Mouse (Mus musculus) right cerebral cortex, postnatal 25 days (tissue): ENCODE results near the gene Ap3m1.
"Not testable (repeated sequence)": the region's sequence is repeated elsewhere in the genome, so short reads cannot be mapped to it uniquely, and the experiment has no call there.

Experiments used
- DNase-seq: peaks from one replicate; pipeline ENCODE4 v3.0.0; 2022

Gene Ap3m1

DNA sequence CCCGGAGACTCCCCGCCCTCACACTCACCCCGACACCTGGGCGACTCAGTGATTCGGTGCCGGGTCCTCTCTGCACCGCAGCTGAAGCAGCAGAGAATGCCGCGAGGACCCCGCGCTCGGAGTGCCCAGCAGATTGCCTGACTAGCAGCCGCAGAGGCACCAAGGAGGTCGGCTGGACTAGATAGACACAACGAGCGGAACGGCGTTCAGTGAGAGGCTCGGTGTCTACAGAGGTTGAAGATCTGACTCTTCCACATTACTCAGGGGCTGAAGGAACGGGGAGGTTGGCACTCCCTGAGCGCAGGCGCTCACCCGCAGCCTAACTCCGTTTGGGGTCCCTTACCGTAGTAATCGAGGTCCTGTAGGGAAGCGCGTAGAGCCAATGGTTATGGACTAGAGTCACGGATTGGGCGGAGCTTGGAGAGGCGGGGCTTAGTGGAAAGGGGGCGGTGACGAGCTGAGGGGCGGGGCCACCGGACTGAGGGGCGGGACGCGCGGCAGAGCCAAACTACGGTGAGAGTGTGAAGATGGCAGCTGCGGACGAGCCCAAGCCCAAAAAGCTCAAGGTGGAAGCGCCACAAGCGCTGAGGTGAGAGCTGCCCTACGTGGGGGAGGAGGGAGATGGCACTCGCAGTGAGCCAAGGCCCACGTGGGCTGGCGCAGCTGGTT lies at the start of gene Ap3m1, which contains the start of gene Adk:
Gene Ap3m1, minus strand, starts transcription at position 397 of the 669 bp plus-strand sequence.
Gene Adk, plus strand, starts transcription at position 463 of the 669 bp plus-strand sequence.
- DNase-seq: peak; percentile 91

DNA sequence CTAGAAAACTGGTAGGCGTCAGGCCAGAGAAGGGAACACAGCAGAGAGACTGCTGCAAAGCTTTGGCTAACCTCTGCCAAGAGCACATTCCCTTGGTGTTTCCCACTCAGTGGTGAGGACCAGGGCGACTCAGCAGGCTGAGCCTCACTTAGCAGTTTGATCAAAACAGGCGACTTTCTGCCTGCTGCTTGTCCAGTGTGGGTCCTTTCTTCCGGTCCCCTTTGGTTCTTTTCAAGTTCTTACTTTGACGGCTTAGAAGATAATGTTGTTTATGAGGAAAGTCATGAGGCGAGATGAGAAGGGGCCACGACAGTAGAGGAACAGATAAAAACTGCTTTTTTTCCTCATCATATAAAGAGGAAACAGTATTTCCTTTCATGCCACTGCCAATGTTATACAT lies 49.3 kb upstream of the Ap3m1 start:
- DNase-seq: no peak

DNA sequence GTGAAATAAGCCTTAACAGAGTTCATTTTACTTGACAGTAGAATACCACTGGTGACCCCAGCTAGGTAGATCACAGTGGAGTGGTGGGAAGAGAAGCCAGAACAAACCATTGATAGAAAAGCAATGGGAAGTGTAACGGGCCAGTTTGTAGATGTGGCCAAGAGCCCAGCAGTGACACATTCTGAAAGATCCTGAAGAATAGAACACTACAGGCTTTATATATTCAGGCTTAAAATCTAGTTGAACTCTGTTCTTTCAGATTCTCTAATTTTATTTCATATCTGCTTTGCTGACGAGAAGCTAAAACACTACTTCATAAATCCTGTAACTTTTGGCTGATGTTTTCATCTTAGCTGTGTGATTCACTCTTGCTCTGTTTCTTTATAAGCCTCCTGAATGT lies 48.6 kb upstream of the Ap3m1 start:
- DNase-seq: no peak

DNA sequence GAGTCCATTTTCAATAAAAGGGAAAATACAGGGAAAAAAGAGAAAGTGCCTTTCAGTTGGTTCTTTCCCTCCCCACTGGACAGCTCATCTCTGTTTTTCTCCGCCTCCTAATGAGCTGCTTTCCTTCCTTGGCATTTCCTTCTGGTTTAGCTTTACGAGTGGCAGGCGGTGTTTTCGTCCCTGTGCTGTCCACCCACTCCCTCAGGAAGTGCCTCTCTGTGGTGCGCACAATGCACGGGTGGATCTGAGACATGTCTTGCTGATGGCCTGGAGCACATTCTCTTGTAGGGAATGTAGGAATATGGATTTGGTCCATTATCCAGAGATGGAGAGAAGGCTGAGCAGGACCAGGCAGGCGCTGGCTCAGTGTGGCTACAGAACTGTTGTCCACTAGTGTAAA lies 47.1 kb upstream of the Ap3m1 start:
- peak; percentile 18 for DNase-seq

DNA sequence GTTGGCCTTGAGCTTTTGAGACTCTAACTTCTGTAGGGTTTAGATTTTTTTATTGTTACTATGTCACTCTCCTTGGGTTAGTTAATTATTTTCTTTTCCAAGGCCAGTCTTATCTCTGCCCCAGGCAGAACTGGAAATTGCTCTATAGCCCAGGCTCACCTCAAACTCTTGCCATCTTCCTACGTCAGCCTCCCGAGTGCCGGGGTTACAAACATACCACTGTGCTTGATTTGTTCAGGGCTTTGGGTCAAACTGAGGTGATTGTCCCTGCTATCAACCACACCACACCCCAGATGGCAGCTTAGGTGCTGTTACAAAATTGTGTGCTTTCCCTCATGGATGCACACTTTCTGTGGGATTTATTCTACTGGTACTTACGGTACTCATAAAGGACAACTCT lies 44.4 kb upstream of the Ap3m1 start:
- no peak for DNase-seq

DNA sequence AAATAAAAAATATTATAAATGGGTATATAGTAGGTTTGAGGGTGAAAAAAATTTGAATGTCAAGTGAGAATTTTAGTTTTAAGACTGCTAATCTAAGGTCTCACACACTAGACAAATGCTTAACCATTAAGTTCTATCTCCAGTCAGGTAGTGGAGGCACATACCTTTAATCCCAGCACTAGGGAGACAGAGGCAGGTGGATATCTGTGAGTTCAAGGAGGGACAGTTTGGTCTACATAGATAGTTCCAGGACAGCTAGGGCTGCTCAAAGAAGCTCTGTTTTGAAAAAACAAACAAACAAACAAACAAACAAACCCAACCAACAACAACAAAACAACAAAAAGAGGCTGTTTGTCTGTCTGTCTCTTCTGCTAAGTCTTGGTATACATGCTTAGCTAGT lies 44.0 kb upstream of the Ap3m1 start:
- no peak for DNase-seq

DNA sequence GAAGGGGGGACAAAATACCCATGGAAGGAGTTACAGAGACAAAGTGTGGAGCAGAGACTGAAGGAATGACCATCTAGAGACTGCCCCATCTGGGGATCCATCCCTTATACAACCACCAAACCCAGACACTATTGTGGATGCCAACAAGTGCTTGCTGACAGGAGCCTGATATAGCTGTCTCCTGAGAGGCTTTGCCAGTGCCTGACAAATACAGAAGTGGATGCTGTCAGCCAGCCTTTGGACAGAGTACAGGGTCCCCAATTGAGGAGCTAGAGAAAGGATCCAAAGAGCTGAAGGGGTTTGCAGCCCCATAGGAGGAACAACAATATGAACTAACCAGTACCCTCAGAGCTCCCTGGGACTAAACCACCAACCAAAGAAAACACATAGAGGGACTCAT lies 41.9 kb upstream of the Ap3m1 start:
- not testable (repeated sequence) for DNase-seq

DNA sequence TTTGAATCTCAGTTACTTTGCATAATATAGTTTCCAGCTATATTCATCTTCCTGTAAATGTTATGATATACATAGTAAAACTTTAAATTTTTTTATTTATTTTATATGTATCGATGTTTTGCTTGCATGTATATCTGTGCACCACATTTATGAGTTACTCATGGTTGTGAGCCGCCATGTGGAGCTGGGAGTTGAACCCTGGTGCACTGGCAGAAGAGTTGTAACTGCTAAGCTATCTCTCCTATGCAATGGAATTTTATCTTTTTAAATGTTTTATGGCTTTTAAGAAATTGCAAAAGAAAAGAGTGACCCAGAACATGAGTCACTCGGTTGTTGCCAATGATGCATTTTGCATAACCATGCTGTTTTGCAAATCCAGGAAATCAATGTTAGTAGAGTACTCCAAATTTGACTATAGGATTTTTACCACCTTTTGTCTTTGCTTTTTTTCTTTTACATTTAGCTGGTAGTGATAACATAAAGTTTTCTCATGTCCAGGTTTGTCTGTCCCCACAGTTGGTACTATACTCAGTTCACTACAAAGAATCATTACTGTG lies 38.7 kb upstream of the Ap3m1 start:
- DNase-seq: no peak

DNA sequence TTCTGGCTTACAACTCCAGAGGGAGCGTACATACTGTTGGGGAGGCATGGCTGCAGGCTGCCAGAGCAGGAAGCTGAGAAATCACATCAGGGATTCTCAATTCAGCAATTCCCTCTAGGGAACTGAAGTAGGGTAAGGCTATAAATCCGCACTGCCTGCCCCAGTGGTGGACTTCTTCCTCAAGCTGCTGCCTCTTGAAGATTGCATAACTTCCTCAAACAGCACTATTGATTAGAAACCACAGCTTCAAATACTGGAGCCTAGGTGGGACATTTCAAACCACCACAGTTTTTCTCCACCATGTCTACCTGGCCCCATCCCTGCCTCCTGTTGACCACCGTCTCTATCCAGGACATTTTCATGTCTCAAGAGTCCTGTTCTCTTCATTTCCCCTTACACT lies 38.1 kb upstream of the Ap3m1 start:
- no peak for DNase-seq

DNA sequence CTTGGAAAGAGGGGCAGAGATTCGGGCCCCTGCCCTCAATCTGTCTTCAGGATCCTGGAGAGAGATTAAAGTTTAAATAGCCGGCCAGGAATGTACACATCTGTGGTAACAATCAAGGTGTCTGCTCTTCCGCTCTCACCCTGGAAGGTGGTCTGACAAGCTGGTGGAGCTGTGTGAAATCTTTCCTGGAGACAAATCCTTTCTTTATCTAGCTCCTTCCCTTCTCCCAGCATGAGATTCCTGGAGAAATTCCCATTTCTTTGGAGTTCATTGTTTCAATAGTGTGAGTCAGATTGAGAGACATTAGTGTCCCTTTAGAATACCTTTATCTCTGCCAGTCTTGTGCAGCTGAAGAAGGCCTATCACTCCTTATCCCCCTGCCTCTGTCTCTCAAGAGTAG lies 36.4 kb upstream of the Ap3m1 start:
- no peak for DNase-seq

DNA sequence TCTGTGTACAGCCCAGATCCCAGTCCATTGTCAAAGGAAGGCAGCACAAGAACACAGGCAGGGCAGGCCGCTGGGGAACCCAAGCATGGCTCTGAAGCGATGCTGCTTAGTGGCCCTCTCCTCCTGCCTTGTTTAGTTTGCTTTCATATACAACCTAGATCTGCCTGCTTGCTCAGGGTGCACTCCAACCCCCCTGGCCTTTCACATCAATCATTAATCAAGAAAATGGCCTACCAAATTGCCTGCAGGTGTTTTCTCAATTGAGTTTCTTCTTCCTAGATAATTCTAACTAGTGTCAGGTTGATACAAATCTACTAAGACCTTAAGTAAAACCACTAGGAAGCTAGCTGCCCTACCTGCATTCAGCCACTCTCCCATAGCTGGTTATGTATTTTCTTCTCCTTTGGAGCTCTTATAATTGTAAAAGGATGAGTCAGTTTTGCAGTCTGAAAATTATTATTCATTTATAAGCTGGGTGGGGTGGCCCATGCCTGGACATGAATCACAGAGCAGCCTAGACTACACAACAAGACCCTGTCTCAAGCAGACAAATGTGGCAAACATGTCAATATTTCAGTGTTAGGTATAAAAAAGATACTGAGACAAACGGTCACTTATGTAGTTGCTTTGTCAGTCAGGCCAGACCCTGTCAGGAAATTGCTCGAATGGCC lies 35.2 kb upstream of the Ap3m1 start:
- no peak for DNase-seq

DNA sequence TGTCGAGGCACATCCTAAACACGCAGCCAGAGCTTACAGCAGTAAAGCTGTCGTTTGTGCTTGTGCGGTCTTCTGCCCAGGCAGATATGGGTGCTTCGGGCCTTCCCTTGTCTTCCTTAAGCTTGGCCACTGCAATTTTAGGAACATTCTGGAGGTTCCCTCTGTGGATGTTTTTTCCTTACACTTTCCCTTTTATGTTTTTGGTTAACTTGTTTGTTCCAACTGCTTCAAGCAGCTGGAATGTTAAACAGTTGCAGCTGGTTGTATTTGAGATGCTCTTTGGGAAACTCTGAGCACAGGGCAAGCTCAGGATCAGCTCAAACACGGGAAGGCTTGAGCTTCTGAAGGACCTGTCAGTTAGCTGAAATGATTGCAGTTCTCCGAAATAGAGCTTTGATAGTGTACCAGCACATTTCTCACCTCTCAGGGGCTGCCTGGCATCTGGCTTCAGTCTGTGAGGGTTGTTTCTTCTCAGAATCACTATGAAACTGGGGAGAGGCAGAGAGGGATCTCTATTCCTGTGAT lies 34.6 kb upstream of the Ap3m1 start:
- no peak for DNase-seq

DNA sequence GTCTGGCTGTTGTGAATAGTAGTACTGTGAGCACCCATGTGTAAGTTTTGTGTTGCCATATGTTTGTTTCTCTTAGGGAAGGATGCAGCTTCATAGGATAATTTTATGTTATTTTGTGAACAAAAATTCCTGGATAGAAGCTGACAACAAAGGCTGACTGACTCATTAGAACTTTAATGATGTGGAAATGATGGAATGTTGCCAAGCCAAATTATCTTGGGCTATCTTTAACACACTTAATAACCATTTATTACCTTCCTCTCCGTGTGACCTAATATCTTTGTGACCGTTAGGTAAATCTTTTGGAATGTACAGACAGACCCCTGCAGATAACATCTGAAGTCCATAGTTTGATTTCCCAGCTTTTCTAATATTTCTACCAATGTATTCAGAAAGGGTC lies 33.8 kb upstream of the Ap3m1 start:
- DNase-seq: no peak

DNA sequence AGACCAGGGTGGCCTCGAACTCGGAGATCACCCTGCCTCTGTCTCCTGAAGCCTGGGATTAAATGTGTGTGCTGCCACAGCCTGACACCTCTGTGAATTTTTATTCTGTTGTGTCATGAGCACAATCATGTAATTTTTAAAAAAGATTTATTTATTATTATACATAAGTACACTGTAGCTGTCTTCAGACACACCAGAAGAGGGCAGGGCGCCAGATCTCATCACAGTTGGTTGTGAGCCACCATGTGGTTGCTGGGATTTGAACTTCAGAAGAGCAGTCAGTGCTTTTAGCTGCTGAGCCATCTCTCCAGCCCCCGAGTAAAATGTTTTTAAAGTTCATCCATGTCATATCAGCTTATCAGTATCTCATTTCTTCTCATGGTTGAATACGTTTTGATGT lies 33.4 kb upstream of the Ap3m1 start:
- DNase-seq: no peak

DNA sequence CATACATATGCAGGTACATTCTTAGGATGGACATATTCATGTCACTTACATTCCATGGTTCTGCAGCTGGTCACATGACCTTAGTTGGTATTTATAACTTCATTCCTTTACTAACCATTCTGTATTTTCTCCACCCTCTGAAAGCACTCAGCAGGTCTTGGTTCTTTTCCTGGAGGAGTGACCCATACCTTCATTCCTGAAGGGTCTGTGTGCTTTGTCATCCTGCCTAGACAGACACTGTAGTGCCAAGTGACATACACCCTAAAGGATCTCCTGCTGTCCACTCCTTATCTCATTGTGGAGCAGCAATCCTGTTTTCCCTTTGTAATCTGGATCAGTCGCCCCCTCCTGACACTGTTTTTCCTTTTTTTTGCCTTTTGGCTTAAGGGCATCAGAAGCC lies 30.5 kb upstream of the Ap3m1 start:
- no peak for DNase-seq

DNA sequence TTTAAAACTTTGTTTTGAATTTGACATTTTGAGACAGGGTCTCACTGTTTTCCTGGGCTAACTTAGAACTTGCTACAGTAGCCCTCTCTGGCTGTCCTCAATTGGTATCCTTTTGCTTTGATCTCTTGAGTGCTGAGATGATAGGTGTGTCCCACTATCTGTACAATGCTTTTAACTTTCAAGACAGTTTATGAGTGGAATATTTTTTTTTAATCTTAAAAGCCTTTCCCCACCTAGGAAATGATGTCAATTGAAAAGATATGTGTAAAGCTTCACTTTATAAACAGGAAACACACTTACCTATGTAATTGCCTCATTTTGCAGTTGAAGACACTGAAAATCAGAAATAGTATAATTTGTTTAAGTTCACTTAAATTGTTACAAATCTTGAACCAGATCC lies 26.2 kb upstream of the Ap3m1 start:
- DNase-seq: no peak

DNA sequence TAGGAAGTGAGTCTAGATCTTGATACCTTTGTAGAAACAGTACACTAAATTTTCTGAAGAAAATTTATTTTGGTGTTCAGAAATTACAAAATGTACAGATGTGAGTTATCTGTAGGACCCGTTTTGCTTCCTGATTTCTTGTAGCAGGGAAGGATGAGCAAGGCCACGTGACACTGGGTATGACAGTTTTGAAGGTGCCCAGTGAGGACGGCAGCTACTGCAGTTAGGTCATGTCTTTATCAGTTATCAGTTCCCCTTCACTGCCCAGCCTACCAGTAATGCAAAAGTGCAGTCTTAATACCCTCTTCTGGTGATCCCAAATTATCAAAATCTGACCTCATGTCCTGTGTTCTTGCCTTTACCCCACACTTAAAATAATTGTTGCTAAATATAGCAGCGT lies 25.6 kb upstream of the Ap3m1 start:
- no peak for DNase-seq

DNA sequence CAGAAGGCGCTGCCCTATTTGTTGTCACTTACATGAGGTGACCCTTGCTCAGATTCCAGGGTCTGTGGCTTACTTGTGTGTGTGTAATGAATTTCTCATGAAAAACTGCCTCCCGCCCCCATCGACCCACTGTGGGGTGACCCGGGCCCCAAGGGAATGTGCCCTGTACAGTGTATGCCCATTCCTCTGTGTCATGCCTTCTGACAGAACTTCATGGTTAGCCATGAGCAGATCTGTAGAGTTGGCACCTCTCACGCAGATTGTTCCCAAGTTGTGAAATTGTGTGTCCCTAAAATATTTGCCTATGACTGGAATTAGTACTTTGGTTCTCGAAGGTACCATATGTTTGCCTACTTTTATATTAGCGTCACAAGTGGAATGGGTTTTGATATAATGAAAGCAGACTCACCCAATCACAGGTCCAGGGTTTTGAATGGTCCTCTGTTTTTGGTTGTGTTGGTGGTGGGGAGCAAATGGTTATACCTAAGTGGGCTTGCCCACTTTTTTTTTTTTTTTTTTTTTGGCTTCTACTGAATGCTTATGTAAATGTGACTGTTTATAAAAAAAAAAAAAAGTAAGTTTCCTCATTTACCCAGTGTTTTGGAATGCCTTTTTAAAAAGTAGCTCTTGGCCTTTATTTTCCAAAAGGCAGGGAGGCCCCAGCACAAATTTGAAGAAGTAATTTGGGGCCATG lies 24.3 kb upstream of the Ap3m1 start:
- no peak for DNase-seq

DNA sequence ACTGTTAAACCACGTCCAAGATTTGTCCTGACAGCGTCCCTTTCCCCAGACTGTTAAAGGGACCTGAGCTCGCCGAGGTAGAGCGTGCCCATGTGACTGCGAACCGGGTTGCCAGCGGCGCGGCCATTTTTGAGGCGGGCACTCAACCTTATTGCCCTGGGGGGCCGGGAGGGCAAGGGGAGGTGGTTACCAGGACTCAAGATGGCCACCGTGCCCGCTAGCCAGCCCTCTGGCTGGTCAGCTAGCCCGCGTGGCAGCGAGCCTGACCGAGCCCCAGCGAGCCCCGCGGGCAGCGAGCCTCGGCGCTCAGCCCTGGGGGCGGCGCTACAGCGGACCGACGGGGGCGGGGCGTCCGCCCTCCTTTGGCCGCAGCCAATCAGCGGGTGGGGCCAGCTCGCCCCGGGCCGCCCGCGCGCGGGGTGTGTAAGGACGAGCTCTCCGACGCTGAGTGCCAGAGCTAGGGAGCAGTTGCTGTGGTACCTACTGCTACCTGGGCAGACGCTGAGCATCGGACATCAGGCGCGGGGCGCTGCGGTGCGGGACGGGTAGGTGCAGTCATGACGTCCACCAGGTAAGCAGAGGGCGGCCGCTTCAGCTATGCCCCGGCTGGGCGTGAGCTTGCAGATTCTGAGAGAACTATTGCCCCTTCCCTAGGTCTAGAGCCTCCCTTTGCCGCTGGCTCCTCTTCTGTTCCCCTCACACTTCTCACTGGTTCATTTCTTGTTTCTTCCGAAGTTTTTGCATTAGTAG lies 23.6 kb upstream of the Ap3m1 start:
- DNase-seq: peak; percentile 90

DNA sequence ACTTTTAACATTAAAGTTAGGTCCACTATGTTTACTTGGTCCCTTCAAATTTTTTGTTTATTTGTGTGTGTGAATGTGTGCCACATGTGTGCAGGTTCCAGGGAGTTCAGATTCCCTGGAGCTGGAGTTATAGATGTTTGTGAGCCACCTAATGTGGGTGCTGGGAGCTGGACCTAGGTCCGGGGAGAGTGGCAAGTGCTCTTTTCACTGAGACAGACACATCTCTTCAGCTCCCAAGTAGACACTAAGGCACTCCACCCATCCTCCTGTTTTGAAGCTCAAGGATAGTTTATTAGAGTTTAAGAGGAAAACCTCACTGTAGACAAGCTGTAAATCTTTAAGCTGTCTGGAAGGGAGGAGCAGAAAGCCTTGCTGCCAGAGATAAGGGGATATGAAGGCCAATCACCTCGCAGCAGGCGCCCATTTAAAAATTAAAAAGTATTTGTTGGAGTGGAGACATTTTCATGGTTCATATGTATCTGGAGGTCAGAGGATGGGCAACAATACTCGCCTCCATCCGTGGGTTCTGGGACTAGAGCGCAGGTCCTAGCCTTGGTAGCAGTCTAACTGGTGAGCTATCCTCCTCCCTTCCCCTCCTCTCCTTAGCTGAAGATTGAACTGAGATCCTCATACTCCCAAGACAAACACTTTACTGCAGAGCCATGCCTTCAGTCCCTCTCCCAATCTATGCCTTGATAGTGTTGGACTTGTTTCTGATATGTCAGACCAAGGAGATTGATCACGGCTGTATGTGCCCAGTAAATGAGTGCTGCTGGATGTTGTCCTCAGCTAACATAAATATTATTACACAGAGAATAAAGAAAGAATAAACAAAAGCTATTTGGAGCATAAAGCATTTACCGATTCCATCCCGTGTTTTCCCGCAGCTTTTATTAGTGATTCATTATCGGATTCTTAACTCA lies 22.4 kb upstream of the Ap3m1 start:
- DNase-seq: no peak

DNA sequence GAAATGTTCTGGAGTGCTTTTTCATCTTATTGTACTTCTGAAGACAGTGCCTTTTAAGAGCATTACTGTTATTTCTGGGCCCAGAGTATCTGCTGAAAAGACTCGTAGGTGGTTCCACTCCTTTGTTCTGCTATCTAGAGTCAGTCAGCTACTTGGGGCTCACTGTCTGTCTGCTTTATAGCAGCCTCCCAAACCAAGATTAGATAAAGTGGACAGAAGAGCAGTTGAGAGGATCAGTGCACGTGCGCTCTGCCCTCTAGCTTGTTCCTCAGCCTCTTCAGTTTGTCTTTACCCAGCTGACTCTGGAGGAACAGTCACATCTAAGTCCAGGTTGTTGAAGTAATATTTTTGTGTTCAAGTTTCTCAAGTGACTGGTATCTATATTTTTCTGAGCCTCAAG lies 21.7 kb upstream of the Ap3m1 start:
- no peak for DNase-seq

DNA sequence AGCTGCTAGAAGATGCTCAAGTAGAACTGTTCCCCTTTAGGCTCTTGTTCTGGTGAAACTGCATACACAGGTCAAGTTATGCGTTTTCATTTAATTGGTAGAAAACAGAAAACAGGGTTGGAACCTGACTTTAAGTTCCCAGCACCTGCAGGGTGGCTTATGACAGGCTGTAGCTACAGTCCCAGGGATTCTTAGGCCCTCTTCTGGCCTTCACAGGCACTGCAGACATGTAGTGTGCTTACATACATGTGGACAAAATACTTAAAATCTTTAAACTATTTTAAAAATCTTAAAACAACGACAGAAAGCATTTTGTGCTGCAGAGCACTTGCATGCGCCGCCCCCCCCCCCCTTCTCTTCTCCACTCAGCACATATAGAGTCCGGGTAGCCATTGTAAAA lies 17.3 kb upstream of the Ap3m1 start:
- DNase-seq: no peak
